Mouse (Mus musculus): ENCODE measurements around the gene Bmpr1a.
A peak's percentile ranks its signal among the peaks of the same experiment; 100 is the strongest.

- TF ChIP-seq CHD2 (IDR thresholded peaks at IDR 0.05; ENCODE audit: low read depth, low read length) (no peak), HCFC1 (IDR thresholded peaks at IDR 0.05; ENCODE audit: borderline replicate concordance, insufficient read depth, low read length) (peak; percentile 54; the same call in 1 of the 2 replicates)
Observed at GRCm38 (mm10) chr14:34502475-34503324, 441 bp downstream of the Bmpr1a start.

All from ES-E14 (cell line).